Mouse (Mus musculus) mesoderm, embryonic 11.5 days (tissue): ENCODE measurements around the gene Snap47.
A peak's percentile ranks its signal among the peaks of the same experiment; 100 is the strongest.

Source experiments
- DNase-seq: peaks from one replicate; pipeline ENCODE4 v3.0.0-alpha.2; 2012; ENCODE audit warnings: low read depth, low spot score

The Snap47 gene

DNA sequence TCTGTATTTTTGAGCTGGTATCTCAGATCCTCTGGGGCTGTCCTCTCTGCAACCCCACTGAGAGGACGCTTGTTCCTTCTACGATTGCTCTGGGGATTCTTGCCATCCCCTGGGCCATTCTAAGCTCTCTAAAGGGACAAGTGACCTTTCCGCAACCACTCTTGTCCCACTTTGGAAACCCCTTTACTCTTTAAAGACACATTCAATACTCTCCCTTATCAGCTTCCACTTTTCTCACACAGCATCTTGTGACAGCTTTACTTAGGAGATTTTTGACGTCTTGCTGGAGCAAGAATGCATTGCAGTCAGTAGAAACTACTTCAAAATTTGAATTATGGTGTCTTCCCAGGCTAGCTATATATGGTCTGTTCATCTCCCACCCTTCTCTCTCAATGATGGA lies at the start of gene Snap47:
Snap47 (minus strand) TSS at position 101 of the 400 bp plus-strand sequence.
- DNase-seq, result no peak

- no peak for DNase-seq
Observed at GRCm38 (mm10) chr11:59497747-59498146, 46.8 kb upstream of the Snap47 start.

- DNase-seq, result no peak
Observed at GRCm38 (mm10) chr11:59496672-59497310, 45.8 kb upstream of the Snap47 start.

DNA sequence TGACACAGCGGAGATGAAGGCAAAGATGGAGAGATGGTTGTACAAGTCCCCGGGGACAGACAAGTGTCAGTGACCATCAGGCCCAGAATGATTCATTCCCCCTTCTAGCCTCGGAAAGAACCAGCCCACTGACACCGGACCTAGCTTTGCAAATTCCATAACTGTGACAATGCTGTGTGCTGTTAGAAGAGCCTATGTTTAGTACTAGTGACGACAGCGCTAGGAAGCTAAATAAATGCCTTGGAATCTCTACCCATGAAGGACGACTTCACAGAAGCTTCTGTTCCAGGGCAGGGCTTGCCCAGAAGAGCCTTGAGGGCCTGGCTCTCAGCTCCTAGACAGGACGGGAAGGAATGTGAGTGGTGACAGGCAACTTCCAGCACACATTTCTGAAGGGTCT lies 35.2 kb upstream of the Snap47 start:
- no peak for DNase-seq

GRCm38 (mm10) chr11:59485641-59486040 lies 34.7 kb upstream of the Snap47 start:
- DNase-seq, result no peak

DNA sequence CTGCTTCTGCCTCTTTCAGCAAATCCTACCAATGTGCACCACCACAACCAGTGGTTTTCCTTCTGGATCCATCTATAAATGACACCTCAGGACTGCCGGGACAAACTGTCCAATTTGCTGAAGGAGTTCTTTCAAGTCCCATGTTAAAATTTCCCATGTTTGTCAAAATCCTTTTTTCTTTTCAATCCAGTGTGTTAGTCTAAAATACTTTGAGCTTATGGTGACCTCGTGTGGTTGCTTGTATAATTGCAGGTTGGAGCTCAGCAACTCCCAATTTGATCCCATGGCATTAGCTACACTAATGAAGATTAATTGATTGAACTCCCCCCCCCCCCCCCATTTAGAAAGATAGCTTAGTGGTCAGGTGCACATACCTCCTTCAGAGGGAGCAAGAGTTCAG lies 32.2 kb upstream of the Snap47 start:
- peak; percentile 74 for DNase-seq

DNA sequence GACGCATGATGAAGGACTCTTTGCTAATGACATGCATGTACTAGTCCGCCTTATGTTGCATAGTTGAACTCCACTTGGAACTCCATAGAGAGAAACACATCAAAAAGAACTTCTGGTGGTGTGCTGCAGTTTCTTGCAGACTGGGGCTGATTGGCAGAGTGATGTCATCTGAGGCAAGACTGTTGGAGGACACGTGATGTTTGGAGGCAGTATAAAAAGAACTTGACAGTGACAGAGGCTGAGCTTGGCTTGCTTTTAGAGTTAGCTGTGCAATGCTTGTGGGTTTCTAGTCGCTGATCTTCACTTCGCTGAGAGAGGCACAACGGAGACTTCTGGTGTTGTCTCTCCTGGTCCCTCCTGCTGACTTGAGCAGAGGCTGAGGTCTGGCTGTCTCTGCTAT lies 26.3 kb upstream of the Snap47 start:
- no peak for DNase-seq

GRCm38 (mm10) chr11:59472326-59472677 lies 21.3 kb upstream of the Snap47 start, which contains the start of gene Zfp867:
Gene Zfp867, minus strand, starts transcription at chr11:59472474.
- DNase-seq, result peak; percentile 90

DNA sequence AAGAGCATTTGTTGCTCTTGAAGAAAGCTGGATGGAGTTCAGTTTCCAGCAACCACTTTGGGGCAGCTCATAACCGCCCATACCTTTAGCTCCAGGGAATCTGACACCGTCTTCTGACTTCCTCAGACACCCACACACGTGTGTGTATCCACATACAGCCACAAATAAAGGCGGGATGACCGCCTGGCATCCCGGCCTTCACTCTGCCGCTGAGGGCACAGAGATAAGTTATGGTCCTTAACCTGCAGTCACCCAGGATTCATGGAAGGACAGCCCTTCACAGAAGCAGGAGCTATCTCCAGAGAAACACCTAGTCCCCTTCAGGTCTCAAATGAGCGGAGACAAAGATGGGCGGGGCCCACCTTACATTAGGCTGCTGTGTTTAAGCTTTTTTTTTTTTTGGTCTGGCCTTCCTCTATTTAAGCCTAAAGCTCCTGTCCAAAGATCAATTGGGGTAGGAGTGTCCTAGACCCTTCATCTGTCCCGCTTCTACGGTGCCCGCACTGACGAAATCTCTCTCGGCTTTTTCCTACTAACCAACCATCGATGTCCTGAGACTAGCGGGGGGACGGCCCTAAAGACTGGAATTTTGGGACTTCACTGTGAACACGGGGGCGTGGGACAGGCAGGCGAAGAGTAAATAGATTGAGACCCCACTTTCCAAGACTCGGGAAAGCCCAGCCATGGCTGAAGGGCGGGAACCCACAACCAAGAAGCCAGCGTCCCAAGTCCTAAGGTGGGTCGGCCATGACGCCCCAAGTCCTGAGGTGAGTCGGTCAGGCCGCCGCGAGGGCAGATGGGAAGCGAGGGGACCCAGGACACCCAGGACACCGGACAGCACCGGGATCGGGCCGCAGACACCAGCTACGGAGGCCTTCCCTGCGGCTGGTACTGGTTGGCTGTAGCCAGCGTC lies 20.7 kb upstream of the Snap47 start:
- DNase-seq, result no peak

- no peak for DNase-seq
Observed at GRCm38 (mm10) chr11:59460459-59460858, 9.5 kb upstream of the Snap47 start.

GRCm38 (mm10) chr11:59458973-59459372 lies 8.0 kb upstream of the Snap47 start:
- peak; percentile 62 for DNase-seq

- no peak for DNase-seq
Observed at GRCm38 (mm10) chr11:59456891-59457290, 5.9 kb upstream of the Snap47 start.

DNA sequence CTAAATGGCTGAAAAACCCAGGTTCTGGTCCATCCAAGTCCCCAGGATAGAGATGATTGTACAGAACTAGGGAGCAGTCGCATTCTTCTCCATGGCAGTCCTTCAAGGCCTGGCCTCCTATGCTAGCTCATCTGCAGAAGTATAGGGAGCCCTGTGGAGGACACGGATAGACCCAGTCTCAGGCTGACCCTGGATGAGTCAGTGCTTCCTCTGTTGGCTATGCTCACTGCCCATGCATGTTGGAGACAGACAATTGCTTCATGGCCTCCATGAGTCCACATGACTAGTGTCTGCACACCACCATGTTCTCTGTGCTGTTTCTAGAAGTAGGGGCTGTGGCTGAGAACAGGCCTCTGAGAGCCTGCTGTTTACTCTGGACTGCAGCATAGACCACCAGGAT lies 5.4 kb upstream of the Snap47 start:
- no peak for DNase-seq

GRCm38 (mm10) chr11:59450230-59450771 lies 685 bp downstream of the Snap47 start:
- no peak for DNase-seq

- peak; percentile 93 for DNase-seq
Observed at GRCm38 (mm10) chr11:59449741-59450229, 1.2 kb downstream of the Snap47 start, which contains the start of gene Jmjd4. Gene Jmjd4, plus strand, starts transcription at chr11:59450045.

DNA sequence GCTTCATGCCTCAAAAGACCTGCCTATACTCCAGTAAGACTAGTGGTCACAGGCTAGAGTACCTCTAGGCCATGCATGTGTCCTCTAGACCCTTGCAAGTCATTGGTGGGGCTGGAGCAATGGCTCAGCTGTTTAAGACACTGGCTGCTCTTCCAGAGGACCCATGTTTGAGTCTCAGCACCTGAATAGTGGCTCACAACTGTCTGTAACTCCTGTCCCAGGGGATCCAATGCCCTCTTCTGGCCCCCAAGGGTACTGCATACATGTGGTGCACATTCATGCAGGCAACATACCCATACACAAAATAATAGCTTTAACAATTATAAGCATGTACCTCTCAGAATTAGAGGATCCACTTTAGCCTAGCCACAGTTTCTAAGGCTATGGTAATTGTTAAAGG lies 7.9 kb downstream of the Snap47 start:
- no peak for DNase-seq

- no peak for DNase-seq
Observed at GRCm38 (mm10) chr11:59437954-59438353, 13.0 kb downstream of the Snap47 start.

- DNase-seq, result no peak
Observed at GRCm38 (mm10) chr11:59432261-59432660, 18.7 kb downstream of the Snap47 start.

DNA sequence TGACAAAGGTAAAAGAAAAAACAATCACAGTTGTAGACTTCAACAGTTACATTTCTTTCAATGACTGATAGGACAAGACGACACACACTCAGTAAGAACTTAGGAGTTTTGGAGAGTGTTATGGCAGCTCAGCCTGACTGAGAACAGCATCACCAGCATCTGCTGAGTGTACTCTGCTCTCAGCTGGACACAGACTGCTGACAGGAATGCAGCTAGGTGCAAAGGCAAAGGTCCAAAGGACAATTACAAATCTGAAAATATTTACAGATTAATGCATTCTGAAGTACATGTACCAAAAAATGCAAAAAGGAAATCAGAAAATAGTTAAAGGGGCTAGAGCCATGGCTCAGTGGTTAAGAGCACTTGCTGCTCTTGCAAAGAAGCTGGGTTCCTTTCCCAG lies 21.0 kb downstream of the Snap47 start:
- no peak for DNase-seq

DNA sequence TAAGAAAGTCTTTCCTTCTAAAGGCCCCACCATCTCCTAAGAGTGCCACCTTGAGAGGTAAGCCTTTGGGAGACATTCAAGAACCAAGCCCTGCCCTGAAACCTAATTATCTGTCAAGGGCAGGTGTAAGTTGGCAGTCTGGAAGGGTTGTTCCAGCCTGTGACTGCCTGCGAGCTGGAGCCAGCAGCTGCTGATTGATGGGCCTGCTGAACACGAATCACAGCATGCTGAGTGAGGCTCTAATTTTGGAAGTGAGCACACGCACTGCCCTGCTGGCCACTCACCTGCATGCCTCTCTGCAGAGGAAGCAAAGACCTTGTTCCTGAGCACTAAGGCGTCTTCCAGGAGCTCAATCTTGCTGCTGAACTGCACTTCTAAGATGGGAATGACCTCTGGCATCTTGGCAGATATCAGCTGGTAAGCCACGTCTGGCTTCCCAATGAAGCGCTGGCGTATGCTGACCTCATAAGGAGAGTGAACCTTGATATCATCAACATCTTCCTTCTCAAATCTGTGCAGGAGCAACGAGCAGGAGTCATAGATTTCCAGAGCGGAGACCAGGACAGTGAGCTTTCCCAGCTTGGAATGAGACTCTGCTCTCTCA lies 22.8 kb downstream of the Snap47 start:
- DNase-seq, result no peak

DNA sequence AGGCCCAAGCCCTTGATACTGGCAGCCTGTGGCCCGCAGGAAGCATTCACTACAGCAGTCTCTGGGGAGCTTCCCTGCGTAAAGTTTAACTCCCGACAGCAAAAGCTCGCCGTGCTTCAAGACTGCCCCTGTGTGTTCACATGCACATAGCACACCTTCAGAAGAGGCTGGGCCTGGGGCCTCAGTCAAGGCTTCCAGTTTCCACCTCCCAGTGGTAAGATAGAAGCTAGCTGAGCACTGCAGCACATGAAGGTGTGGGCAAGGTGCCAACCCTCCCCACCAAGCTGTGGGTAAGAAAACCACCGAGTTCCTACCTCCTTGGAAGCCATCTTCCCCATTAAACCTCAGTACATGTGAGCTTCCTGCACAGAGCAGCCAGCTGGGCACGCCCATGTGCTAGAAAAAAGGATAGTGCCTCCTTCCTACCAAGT lies 25.3 kb downstream of the Snap47 start:
- peak; percentile 24 for DNase-seq

DNA sequence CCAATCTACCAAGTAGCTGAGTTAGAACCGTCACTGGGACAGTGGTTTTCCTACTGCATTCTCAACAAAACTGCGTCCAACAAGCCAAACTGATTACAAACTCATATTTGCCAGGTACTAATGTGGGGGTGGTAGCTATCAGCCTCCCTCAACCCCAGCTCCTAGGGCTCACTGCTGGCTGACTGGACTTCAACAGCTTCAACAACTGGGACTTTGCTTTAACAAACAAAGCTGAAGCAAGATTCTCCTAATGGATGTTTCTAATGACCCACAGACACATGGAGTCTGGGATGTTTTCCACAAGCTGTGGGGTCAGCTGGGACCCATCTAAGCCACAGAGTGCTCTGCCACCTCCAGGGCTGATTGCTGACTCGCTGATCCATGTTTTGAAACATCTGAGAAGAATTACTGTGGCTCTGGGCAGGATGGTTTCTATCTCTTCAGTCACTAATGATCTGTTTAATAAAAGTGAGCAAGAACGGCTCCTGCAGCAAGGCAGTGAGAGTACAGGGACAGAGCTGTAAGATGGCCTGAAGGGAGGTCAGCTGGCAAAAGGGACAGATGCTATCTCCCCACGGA lies 27.9 kb downstream of the Snap47 start:
- no peak for DNase-seq
